Mouse (Mus musculus) lung, adult 2 months (tissue): ENCODE measurements at regions not wholly inside any gene's neighbourhood (a gene's known extent, or its start where the extent isn't known, plus 50 kb on each side); places are given as distances from the start of the nearest gene placed in this dataset.

ENCODE experiments used
- CTCF ChIP-seq: fragments of 200-500 bp; IDR thresholded peaks from 2 replicates; pipeline ENCODE4 v1.5.1; 2011; ENCODE audit warnings: mild to moderate bottlenecking, low read length, control low read depth; ENCODE audit not compliant: insufficient read depth
- POLR2A ChIP-seq: fragments of 200-500 bp; IDR thresholded peaks from 2 replicates; pipeline ENCODE4 v1.6.1; 2011; ENCODE audit warnings: low read depth, mild to moderate bottlenecking, control low read depth, low read length, borderline replicate concordance; ENCODE audit errors: extremely low read depth

- TF ChIP-seq POLR2A (no peak), CTCF (no peak)
Measured at GRCm38 (mm10) chr1:92372222-92372990, 101.3 kb downstream of the Ndufa10 start.
